Mouse (Mus musculus): Measurements from ENCODE around the gene Map7.

Gene Map7

GRCm38 (mm10) chr10:20233451-20233850 lies 85.2 kb downstream of the Map7 start:
- DNase-seq (ENCODE audit: low read depth, low spot score): no peak

- DNase-seq (ENCODE audit: low read depth, low spot score): peak; percentile 23
Measured at GRCm38 (mm10) chr10:20234466-20234865, 86.2 kb downstream of the Map7 start.

DNA sequence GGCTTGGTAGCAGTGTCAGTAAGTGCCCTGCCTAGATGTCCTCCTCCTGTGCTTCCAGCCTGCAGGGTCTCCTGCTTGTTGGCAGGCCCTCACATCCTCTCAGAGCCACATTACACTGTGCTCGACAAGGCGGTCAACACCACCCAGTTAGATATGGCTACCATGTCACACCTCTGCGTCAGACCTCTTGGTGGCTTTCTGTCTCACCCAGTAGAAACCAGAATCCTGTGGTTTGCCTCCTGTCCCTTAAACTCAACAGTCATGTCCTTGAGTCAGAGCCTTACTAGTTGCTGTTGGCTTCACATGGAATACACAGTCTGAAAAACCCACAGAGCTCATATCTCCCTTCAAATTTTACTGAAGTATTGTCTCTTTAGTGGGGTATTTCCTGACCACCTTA lies 87.4 kb downstream of the Map7 start:
- no peak for DNase-seq (ENCODE audit: low read depth, low spot score)

- no peak for DNase-seq (ENCODE audit: low read depth, low spot score)
Measured at GRCm38 (mm10) chr10:20236241-20236640, 88.0 kb downstream of the Map7 start.

GRCm38 (mm10) chr10:20238281-20238680 lies 90.0 kb downstream of the Map7 start:
- no peak for DNase-seq (ENCODE audit: low read depth, low spot score)

DNA sequence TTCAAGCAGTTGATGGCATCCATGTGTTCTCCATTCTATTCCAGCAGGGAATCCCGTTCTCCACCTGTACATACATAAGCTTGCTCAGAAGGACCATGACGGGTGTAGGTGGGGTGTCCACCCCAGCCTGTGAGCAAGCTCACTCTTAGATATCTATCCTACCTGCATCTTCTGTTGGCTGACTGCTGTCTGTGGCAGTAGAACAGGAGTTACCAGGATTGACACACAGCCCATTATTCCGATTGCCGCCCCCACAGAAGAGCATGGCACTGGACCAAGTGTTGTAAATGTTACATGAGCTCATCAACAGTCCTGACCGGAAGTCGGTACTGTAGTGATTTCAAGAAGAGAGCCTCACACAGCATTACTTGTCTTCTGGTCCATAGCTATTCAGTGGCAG lies 92.6 kb downstream of the Map7 start:
- no peak for DNase-seq (ENCODE audit: low read depth, low spot score)

- DNase-seq (ENCODE audit: low read depth, low spot score): no peak
Measured at GRCm38 (mm10) chr10:20243321-20243720, 95.0 kb downstream of the Map7 start.

DNA sequence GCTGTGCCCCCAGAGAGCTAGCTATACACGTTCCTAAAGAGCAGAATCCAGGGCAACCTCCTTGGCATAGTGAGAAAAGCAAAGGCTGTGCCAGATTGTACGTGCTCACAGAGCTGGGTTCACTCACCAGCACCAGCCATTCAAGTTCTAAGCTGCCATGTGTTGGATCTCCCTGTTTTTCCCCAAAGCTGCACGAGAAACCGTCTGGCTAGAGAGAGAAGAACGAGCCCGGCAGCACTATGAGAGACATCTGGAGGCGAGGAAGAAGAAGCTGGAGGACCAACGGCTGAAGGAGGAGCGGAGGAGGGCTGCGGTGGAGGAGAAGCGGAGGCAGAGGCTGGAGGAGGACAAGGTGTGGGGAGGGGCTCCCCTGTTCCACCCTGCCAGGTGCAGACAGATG lies 96.8 kb downstream of the Map7 start:
- no peak for DNase-seq (ENCODE audit: low read depth, low spot score)

- DNase-seq (ENCODE audit: low read depth, low spot score): no peak
Measured at GRCm38 (mm10) chr10:20249091-20249490, 100.8 kb downstream of the Map7 start.

GRCm38 (mm10) chr10:20255579-20255978 lies 107.3 kb downstream of the Map7 start:
- no peak for DNase-seq (ENCODE audit: low read depth, low spot score)

- no peak for DNase-seq (ENCODE audit: low read depth, low spot score)
Measured at GRCm38 (mm10) chr10:20257054-20257643, 108.9 kb downstream of the Map7 start.

DNA sequence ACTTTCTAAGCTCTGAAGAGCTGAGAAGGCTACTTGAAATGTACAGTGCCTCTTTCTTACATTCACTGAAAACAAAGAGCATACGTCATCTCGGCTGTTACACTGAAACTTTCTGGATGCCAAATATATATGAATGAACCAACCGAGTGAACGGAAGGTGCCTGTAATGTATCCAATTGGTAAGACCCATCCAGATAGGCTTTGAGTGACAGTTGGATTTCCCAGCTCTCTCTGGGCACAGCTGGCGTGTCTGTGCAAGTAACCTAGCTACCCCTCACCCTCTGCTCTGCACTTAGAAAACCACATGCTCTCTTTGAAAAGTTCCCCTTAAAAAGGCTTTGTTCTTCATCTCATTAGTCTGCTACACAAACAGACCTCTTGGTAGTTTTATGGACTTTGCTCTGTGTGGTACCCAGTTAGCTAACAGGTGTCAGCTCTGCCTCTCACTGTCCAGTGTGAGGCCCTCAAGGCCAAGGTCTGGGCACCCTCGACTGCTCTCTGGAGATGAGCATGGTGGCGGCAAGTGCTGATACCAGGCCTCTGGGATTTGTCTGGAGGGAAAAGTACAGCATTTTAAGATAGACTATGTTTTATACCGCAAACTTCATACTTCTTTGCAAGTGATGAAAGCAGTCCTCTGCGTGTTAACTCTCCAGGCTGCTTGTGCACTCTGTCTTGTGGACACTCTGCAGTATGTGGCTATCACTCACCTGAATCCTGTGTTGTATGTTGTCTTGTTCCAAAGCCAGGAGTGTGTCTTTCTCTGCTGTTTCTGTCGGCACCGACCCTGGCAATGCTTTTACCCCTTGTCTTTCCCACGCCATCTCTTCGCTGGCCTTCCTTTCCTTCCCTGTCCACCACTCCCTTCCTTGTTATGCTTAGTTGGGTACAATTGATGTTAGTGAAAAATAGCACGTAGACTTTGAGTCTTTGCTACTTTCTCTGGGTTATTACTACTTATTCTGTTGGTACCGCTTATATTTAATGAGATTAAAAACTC lies 109.8 kb downstream of the Map7 start:
- DNase-seq (ENCODE audit: low read depth, low spot score): peak; percentile 34

DNA sequence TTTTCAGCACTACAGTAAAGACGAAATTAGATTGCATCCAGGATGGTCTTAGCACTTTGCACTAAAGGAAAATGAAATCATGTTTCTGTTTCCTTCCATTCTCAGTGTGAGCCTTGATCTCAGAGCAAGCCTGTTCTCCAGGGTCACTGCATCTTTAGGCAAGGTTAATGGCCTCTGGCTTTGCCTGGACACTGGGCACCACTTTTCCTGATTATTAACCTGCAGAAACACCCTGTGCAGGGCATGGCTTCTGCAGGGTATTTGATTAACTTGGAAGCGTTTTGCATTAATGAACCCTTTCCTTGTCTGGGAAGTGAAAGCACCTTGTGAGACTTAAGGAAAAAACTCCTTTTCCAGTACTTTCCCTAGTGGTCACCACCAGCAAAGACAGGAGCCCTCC lies 111.2 kb downstream of the Map7 start:
- no peak for DNase-seq (ENCODE audit: low read depth, low spot score)

GRCm38 (mm10) chr10:20262896-20263295 lies 114.6 kb downstream of the Map7 start:
- no peak for DNase-seq (ENCODE audit: low read depth, low spot score)

DNA sequence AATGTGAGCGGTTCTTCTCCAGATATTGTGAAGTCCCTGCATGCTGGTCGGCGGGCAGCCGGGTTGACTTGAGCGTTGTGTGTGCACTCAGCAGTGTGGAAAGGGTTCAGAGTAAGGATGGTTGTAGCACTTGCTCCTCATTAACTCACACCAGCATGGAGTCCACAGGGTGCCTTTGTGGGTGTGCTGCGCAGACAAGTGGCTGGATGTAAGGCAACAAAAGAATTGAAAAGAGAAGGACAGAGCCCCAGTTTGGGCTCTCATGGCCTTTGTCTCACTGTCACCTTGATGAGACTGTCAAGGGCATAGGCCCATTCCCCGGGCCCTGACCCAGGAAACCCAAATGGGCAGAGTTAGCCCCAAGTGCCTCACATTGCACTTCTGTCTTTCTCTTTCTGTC lies 116.2 kb downstream of the Map7 start:
- DNase-seq (ENCODE audit: low read depth, low spot score): no peak

DNA sequence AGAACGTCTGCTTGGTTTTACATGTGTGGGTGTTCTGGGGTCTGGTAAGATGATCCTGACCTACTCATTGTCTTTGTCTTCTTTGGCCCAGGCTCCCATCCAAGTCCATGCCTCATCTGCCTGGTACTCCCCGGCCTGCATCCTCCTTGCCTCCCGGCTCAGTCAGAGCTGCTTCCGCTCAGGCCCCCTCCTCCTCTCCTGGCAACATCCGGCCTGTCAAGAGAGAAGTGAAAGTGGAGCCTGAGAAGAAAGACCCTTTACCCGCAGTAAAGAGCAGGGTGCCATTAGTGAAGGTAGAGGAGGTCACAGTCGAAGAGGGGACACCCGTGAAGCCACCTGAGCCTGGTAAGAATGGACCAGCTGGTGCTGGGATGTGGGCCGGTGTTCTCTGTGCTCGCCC lies 118.8 kb downstream of the Map7 start:
- DNase-seq (ENCODE audit: low read depth, low spot score): no peak

DNA sequence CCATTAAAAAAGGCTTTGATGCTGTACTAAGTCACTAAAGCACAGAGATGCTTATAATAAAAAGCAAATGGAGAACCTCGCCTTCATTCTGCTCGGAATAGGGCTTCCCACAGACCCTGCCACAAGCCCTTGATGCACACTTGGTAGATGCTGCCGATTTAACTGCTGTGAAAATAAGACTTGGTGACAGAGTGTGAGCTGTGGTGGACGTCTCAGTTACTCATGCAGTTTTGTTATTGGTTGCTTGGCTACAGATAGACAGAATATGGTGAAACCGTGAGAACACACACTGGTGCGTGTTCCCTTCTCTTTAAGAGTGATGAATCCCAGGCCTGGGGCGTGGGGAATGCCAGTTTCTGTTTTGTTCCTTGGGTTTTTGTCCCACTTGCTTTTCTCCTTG lies 120.7 kb downstream of the Map7 start:
- no peak for DNase-seq (ENCODE audit: low read depth, low spot score)

- DNase-seq (ENCODE audit: low read depth, low spot score): no peak
Measured at GRCm38 (mm10) chr10:20272380-20272779, 124.1 kb downstream of the Map7 start.

DNA sequence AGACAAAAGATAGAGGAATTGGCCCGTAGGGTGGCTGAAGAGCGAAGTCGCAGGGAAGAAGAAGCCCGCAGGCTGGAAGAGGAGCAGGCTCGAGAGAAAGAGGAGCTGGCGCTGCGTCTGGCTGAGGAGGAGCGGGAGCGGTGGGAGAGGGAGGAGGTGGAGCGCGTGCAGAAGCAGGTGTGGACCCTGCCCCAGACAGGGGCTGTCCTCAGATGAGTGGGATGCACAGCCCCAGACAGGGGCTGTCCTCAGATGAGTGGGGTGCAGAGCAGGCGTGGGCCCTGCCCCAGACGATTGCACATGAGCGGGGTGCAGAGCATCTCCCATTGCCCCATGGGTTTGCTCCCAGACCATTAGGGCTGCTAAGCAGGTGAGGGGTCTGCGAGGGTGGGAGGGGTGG lies 125.0 kb downstream of the Map7 start:
- DNase-seq (ENCODE audit: low read depth, low spot score): no peak

DNA sequence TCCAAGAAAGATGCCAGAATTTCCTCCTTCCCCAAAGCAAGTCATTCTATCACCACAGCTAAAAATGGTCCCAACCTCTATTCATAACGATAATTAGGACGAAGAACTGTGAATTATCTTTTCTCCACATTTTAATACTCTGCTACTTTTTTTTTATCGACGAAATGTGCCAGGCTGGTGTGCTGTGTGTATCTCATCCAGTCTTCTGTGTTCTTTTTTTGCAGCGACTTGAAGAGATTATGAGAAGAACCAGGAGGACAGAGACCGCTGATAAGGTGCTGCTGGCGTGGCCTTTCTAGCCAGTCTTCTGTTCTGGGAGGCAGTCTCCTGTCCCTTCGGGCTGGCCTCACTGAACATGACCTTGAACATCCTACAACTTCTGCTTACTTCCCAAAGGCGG lies 125.8 kb downstream of the Map7 start:
- DNase-seq (ENCODE audit: low read depth, low spot score): no peak

GRCm38 (mm10) chr10:20281456-20281855 lies 133.2 kb downstream of the Map7 start:
- DNase-seq (ENCODE audit: low read depth, low spot score): no peak

- peak; percentile 32 for DNase-seq (ENCODE audit: low read depth, low spot score)
Measured at GRCm38 (mm10) chr10:20285289-20285975, 137.2 kb downstream of the Map7 start.

All from forelimb bud, embryonic 11.5 days (tissue).